Mouse (Mus musculus): ENCODE data around the gene 1110059E24Rik. TPM values are rescaled to one million over a fixed set of nuclear protein-coding genes. Genes with fewer than 3 reads are reported as not detected.

1110059E24Rik gene
- polyA plus RNA-seq, 1 experiment from 2014 or later = 63.2 TPM

DNA sequence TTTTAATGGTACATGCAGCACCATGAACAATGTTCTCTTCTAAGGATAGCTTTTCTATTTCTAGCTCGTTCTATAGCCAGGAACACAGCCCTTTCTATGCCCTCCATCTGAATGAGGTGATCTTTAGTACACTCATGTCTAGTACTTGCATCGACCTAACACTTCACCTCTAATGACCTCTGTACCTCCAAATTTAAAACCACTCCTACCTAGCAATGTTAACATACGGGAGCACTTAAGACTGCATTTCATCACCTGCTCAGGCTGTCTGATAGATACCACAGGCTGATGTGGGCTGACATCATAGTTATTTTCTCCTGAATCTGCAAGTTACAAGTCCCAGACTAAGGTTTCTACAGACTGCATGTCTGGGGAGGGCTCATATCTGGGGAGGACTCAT is 103.8 kb downstream of the 1110059E24Rik start:
- H3K4me3 ChIP-seq (replicated peaks) = no peak overlapping the region
- whole genome bisulfite sequencing = 54% methylated on average over 3 of the region's 3 CpGs

DNA sequence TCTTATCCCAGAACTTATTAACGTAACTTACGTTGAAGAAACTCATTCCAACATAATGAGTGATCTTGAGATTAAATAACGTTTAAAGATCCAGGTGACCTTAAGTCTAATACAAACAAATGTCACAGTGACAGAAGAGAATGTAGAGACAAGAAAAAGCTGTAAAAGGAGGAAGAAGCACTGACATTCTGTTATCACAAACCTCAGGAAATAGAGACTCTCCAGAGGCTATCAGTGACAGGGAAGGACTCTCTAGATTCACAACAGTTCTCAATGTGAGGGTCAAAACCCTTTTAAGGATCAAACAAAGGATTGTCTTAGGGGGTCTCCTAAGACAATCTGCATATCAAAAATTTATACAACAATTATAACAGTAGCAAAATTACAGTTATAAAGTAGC is 115.7 kb downstream of the 1110059E24Rik start:
- Histone ChIP-seq H3K4me3 (replicated peaks) (no peak overlapping the region), H3K36me3 (no peaks in the 10 kb centered on the region), H3K9ac (replicated peaks) (no peak overlapping the region), H3K4me2 (no peak overlapping the region), H3K9me3 (no peaks in the 10 kb centered on the region), H3K27me3 (no peaks in the 10 kb centered on the region), H3K4me1 (replicated peaks) (no peaks in the 10 kb centered on the region), H3K27ac (no peak overlapping the region)
- ATAC-seq (ENCODE audit: insufficient number of reproducible peaks, insufficient read depth, low FRiP score, low TSS enrichment, low read depth) = no peak
- 65% methylated on average over 3 of the region's 3 CpGs for WGBS

More for the DNA sequence above, 103.8 kb downstream of the 1110059E24Rik start:
- Histone ChIP-seq H3K9me3 (no peaks in the 10 kb centered on the region), H3K27ac (no peak overlapping the region), H3K4me2 (no peak overlapping the region), H3K9ac (replicated peaks) (no peak overlapping the region), H3K4me1 (replicated peaks) (no peaks in the 10 kb centered on the region; the same call in 1 of the 2 replicates), H3K27me3 (no peaks in the 10 kb centered on the region), H3K36me3 (no peaks in the 10 kb centered on the region)
- no peak for ATAC-seq (ENCODE audit: insufficient number of reproducible peaks, insufficient read depth, low FRiP score, low TSS enrichment, low read depth)

Other genes starting within 250 kb of the 1110059E24Rik start
- not detected in 2 replicates for gene Gda, start 179.5 kb downstream of the 1110059E24Rik start, polyA plus RNA-seq (2016; fragmentation: Nextera tagmentation; extraction: Ambion mirVana)
- gene Abhd17b, start 209 bp upstream of the 1110059E24Rik start, polyA plus RNA-seq (2016; fragmentation: Nextera tagmentation; extraction: Ambion mirVana) = 35.5 and 37.4 TPM in 2 replicates
- 49.8 and 50.3 TPM in 2 replicates for gene Cemip2, start 125.4 kb upstream of the 1110059E24Rik start, polyA plus RNA-seq (2016; fragmentation: Nextera tagmentation; extraction: Ambion mirVana)